Mouse (Mus musculus) small intestine, adult 2 months (tissue): Measurements from ENCODE around the gene Artn.

Source experiments
- CTCF ChIP-seq: fragments of 200-500 bp; IDR thresholded peaks from 2 replicates; pipeline ENCODE4 v1.5.1; 2012; ENCODE audit warnings: low read depth, mild to moderate bottlenecking, control low read depth, inconsistent platforms, low read length, moderate library complexity, mixed read lengths; ENCODE audit not compliant: insufficient replicate concordance, insufficient read length; ENCODE audit errors: extremely low read depth
- POLR2A ChIP-seq: fragments of 200-500 bp; IDR thresholded peaks from 2 replicates; pipeline ENCODE4 v1.6.1; 2012; ENCODE audit warnings: low read depth, mild to moderate bottlenecking, control low read depth, inconsistent platforms, low read length, moderate library complexity

GRCm38 (mm10) chr4:117887133-117887532 is 42.4 kb downstream of the Artn start, which contains the start of gene Atp6v0b:
- TF ChIP-seq CTCF, result no peak
- TF ChIP-seq POLR2A, result peak; percentile 55; the same call in 1 of the 2 replicates
